Mouse (Mus musculus) erythroblast, embryonic 14.5 days (primary cell): Measurements from ENCODE around the gene Sec31a. TPM values are rescaled to one million over a fixed set of nuclear protein-coding genes. Genes with fewer than 3 reads are reported as not detected.

Experiments used
- H3K27me3 ChIP-seq: 2 replicates; pipeline ENCODE4 v1.6.1; 2012; ENCODE audit warnings: inconsistent platforms; ENCODE audit not compliant: control insufficient read depth
- H3K36me3 ChIP-seq: 2 replicates; pipeline ENCODE4 v1.6.1; 2012; ENCODE audit warnings: mild to moderate bottlenecking, inconsistent platforms; ENCODE audit not compliant: control insufficient read depth
- H3K4me1 ChIP-seq: 2 replicates; pipeline ENCODE4 v1.6.1; 2012; ENCODE audit warnings: inconsistent platforms; ENCODE audit not compliant: control insufficient read depth
- H3K4me3 ChIP-seq: replicated peaks from 2 replicates; pipeline ENCODE3; 2012; ENCODE audit warnings: moderate library complexity, mild to moderate bottlenecking, inconsistent platforms
- H3K9me3 ChIP-seq: 2 replicates; pipeline ENCODE4 v1.6.1; 2012; ENCODE audit warnings: low read length, inconsistent platforms, mixed read lengths; ENCODE audit not compliant: control insufficient read depth
- GATA1 ChIP-seq: IDR thresholded peaks from 2 replicates; pipeline ENCODE4 v1.6.1; 2012; ENCODE audit warnings: low read length, inconsistent platforms, mixed read lengths
- TAL1 ChIP-seq: IDR thresholded peaks from 3 replicates; pipeline ENCODE4 v1.6.1; 2012; ENCODE audit warnings: low read length, inconsistent platforms, mixed read lengths
- polyA plus RNA-seq: library from polyadenylated mRNA; stranded (reverse); fragments of >175 nt; gene quantifications from 2 replicates; pipeline ENCODE4 v1.2.3, GENCODE M21; 2012

Sec31a gene
- polyA plus RNA-seq, 1 experiment: 1.7 TPM

GRCm38 (mm10) chr5:100343087-100343486, 72.9 kb downstream of the Sec31a start:
- Histone ChIP-seq H3K9me3 (no peaks in the 10 kb centered on the region), H3K4me1 (no peaks in the 10 kb centered on the region), H3K36me3 (no peaks in the 10 kb centered on the region), H3K4me3 (no peak overlapping the region), H3K27me3 (no peaks in the 10 kb centered on the region)
- TF ChIP-seq GATA1 (no peak), TAL1 (no peak)

GRCm38 (mm10) chr5:100342422-100342821, 73.6 kb downstream of the Sec31a start:
- Histone ChIP-seq H3K4me3 (no peak overlapping the region), H3K36me3 (no peaks in the 10 kb centered on the region), H3K4me1 (no peaks in the 10 kb centered on the region), H3K9me3 (no peaks in the 10 kb centered on the region), H3K27me3 (no peaks in the 10 kb centered on the region)
- no peak for TF ChIP-seq TAL1
- no peak for TF ChIP-seq GATA1

GRCm38 (mm10) chr5:100341042-100341441, 75.0 kb downstream of the Sec31a start:
- TF ChIP-seq GATA1 (no peak), TAL1 (no peak)
- Histone ChIP-seq H3K27me3 (no peaks in the 10 kb centered on the region), H3K9me3 (no peaks in the 10 kb centered on the region), H3K4me1 (no peaks in the 10 kb centered on the region), H3K36me3 (no peaks in the 10 kb centered on the region), H3K4me3 (no peak overlapping the region)

- Histone ChIP-seq H3K27me3 (no peaks in the 10 kb centered on the region), H3K9me3 (no peaks in the 10 kb centered on the region), H3K4me3 (no peak overlapping the region), H3K36me3 (no peaks in the 10 kb centered on the region), H3K4me1 (no peaks in the 10 kb centered on the region)
- TF ChIP-seq TAL1: no peak
- no peak for TF ChIP-seq GATA1
These were observed 78.2 kb downstream of the Sec31a start for GRCm38 (mm10) chr5:100337852-100338251.

- Histone ChIP-seq H3K4me3 (no peak overlapping the region), H3K27me3 (no peaks in the 10 kb centered on the region), H3K9me3 (no peaks in the 10 kb centered on the region), H3K4me1 (no peaks in the 10 kb centered on the region), H3K36me3 (no peaks in the 10 kb centered on the region)
- TF ChIP-seq TAL1: no peak
- no peak for TF ChIP-seq GATA1
These were observed 79.2 kb downstream of the Sec31a start for GRCm38 (mm10) chr5:100336876-100337275.

GRCm38 (mm10) chr5:100335581-100336080, 80.4 kb downstream of the Sec31a start:
- Histone ChIP-seq H3K27me3 (no peaks in the 10 kb centered on the region), H3K36me3 (no peaks in the 10 kb centered on the region), H3K9me3 (no peaks in the 10 kb centered on the region), H3K4me3 (no peak overlapping the region), H3K4me1 (no peaks in the 10 kb centered on the region)
- no peak for TF ChIP-seq GATA1
- no peak for TF ChIP-seq TAL1

- Histone ChIP-seq H3K4me3 (no peak overlapping the region), H3K36me3 (no peaks in the 10 kb centered on the region), H3K27me3 (no peaks in the 10 kb centered on the region), H3K4me1 (no peaks in the 10 kb centered on the region), H3K9me3 (no peaks in the 10 kb centered on the region)
- TF ChIP-seq TAL1 (no peak), GATA1 (no peak)
These were observed 81.3 kb downstream of the Sec31a start for GRCm38 (mm10) chr5:100334686-100335085.

GRCm38 (mm10) chr5:100333607-100334380, 82.2 kb downstream of the Sec31a start:
- Histone ChIP-seq H3K4me3 (no peak overlapping the region), H3K36me3 (no peaks in the 10 kb centered on the region), H3K4me1 (no peaks in the 10 kb centered on the region), H3K27me3 (no peaks in the 10 kb centered on the region), H3K9me3 (no peaks in the 10 kb centered on the region)
- TF ChIP-seq GATA1 (no peak), TAL1 (no peak)

GRCm38 (mm10) chr5:100332300-100333004, 83.6 kb downstream of the Sec31a start:
- Histone ChIP-seq H3K9me3 (no peaks in the 10 kb centered on the region), H3K4me1 (no peaks in the 10 kb centered on the region), H3K36me3 (no peaks in the 10 kb centered on the region), H3K27me3 (no peaks in the 10 kb centered on the region), H3K4me3 (no peak overlapping the region)
- no peak for TF ChIP-seq TAL1
- TF ChIP-seq GATA1: no peak
